Mouse (Mus musculus): ENCODE measurements around the gene Tex9. TPM values are rescaled to one million over a fixed set of nuclear protein-coding genes. Genes with fewer than 3 reads are reported as not detected.

Gene Tex9
- total and polyA plus RNA-seq, 3 experiments = 1.3 to 2.1 (median 1.9) TPM

DNA sequence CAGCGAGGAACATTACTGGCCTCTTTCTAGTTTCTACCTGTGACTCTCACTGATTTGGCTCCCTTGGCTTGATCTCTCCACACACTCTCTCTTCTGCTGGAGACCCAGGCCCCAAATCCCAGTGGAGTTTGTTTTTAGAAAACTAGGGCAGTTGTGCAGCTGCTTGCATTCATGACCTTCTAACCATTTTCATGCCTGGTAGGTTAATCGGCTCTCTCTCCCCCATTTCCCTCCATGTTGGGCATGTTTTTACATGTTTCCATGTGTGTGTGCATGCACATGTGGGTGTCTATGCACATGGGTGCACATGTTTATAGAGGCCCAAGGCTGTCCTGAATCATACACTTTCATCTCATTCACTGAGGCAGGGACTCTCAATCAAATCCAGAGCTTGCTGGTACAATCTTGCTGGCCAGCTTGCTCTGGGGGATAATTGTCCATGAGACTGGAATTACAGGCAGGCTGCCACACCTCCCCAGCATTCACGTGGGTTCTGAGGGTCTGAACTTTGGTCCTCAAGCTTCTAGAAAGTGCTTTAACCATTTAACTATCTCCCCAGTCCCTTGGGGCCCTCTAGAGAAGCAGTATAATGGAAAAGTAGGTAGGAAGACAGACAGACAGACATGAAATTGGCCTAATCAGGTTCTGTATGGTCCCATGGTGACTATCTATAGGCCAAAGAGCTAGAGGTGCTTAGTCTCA is 2.1 kb upstream of the Tex9 start:
- no peak for DNase-seq
- Histone ChIP-seq H3K27ac (no peak overlapping the region), H3K79me2 (replicated peaks; ENCODE audit: control insufficient read depth, insufficient read depth, low read length) (no peaks in the 10 kb centered on the region), H3K4me1 (ENCODE audit: control insufficient read depth, insufficient read depth, low read length) (no peaks in the 10 kb centered on the region), H3K36me3 (ENCODE audit: control insufficient read depth, insufficient read depth, low read length) (no peaks in the 10 kb centered on the region), H3K9ac (ENCODE audit: low read depth, low read length) (no peak overlapping the region), H3K4me3 (no peak overlapping the region), H3K27me3 (ENCODE audit: control insufficient read depth, insufficient read depth, low read length) (no peaks in the 10 kb centered on the region)
- WGBS = 87% methylated on average over 3 of the region's 3 CpGs
- intact Hi-C loops (cut with DNase I) = no loop called here
- TF ChIP-seq CTCF (IDR thresholded peaks at IDR 0.05) = no peak
- no peak for TF ChIP-seq POLR2A (IDR thresholded peaks at IDR 0.05; ENCODE audit: insufficient read depth, low read depth, low read length)
- no peak for TF ChIP-seq EP300 (IDR thresholded peaks at IDR 0.05; ENCODE audit: insufficient read depth, low read depth, low read length)

DNA sequence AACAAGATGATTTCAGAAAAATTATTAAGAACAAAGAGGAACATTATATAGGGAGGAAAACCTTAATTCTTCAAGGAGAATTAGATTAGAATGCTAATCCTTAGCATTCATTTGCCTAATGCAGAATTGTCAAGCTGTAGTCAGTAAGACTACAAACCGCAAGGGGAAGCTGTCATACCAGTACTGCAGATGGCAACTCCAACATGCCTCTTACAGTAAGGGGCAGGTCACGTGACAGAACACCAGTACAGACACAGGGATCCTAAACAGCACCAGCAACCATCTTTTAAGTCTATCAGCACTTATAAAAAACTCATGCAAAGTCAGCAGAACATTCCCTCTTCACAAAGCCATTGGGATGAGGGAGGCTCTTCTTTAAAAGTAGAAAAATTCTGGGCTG is 1.5 kb upstream of the Tex9 start:
- WGBS = 88% methylated on average over 2 of the region's 2 CpGs
- intact Hi-C loops (cut with DNase I) = no loop called here
- Histone ChIP-seq H3K36me3 (ENCODE audit: control insufficient read depth, insufficient read depth, low read length) (no peaks in the 10 kb centered on the region), H3K27me3 (ENCODE audit: control insufficient read depth, insufficient read depth, low read length) (no peaks in the 10 kb centered on the region), H3K27ac (no peak overlapping the region), H3K9ac (ENCODE audit: low read depth, low read length) (no peak overlapping the region), H3K79me2 (replicated peaks; ENCODE audit: control insufficient read depth, insufficient read depth, low read length) (no peaks in the 10 kb centered on the region), H3K4me1 (ENCODE audit: control insufficient read depth, insufficient read depth, low read length) (no peaks in the 10 kb centered on the region), H3K4me3 (no peak overlapping the region)
- no peak for TF ChIP-seq EP300 (IDR thresholded peaks at IDR 0.05; ENCODE audit: insufficient read depth, low read depth, low read length)
- TF ChIP-seq CTCF (IDR thresholded peaks at IDR 0.05) = no peak
- DNase-seq = no peak

DNA sequence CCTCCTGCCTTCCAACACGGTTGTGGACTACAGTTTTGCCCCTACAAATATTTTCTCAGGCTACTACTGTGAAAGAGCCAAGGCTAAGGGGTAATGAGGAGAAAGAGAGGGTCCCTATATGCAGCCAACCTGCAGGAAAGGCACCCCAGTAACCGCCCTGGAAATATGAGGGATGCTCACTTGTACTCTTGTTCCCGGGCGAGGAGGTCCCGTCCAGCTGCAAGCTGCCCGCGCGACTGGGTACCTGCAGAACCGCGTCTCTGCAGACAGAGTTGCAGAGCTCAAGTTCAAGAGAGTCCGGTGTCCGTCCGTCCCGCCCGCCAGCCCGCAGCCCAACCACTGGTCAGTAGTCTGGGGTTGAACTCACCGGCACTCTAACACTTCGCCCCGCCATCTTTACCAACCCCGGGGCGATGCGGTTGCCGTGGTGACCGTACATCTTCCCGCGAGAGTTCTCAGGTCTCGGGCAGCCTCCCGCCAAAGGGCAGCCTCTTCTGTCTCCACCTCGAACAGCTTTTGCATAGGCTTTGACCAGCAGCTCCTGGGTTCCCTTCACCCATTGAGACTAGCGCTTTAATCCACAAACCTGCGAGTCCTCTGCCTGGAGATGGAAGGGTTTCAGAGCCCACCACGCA is 336 bp downstream of the Tex9 start:
- Histone ChIP-seq H3K4me1 (ENCODE audit: control insufficient read depth, insufficient read depth, low read length) (no peaks in the 10 kb centered on the region), H3K27ac (peak overlapping the region; percentile 47), H3K9ac (ENCODE audit: low read depth, low read length) (peak overlapping the region; percentile 78), H3K27me3 (ENCODE audit: control insufficient read depth, insufficient read depth, low read length) (no peaks in the 10 kb centered on the region), H3K79me2 (replicated peaks; ENCODE audit: control insufficient read depth, insufficient read depth, low read length) (no peaks in the 10 kb centered on the region), H3K36me3 (ENCODE audit: control insufficient read depth, insufficient read depth, low read length) (no peaks in the 10 kb centered on the region), H3K4me3 (peak overlapping the region; percentile 65)
- WGBS = under 1% methylated on average over 32 of the region's 32 CpGs
- intact Hi-C loops (cut with DNase I) = no loop called here
- DNase-seq = peak; percentile 90 to 91
- TF ChIP-seq CTCF (IDR thresholded peaks at IDR 0.05) (no peak), POLR2A (IDR thresholded peaks at IDR 0.05; ENCODE audit: insufficient read depth, low read depth, low read length) (peak; percentile 64), EP300 (IDR thresholded peaks at IDR 0.05; ENCODE audit: insufficient read depth, low read depth, low read length) (no peak)

DNA sequence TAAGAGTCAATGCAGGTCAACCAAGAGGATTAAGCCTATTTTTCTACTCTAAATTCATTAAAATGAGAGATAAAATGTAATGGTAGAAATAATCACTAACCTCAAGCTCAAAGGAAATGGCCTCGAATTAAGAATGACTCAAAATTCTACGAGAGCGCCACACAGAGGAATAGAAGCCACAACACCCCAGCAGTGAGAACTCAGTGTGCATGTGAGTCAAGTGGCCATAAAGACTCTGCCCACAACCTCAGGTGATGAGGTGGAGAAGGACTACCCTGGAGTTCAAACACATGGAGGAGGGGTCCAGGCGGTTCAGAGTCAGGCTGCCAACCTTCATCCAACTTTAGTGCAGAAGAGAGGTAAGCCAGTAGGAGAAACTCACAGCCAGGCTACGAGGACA is 2.9 kb downstream of the Tex9 start:
- Histone ChIP-seq H3K27ac (no peak overlapping the region), H3K27me3 (ENCODE audit: control insufficient read depth, insufficient read depth, low read length) (no peaks in the 10 kb centered on the region), H3K4me1 (ENCODE audit: control insufficient read depth, insufficient read depth, low read length) (no peaks in the 10 kb centered on the region), H3K36me3 (ENCODE audit: control insufficient read depth, insufficient read depth, low read length) (no peaks in the 10 kb centered on the region), H3K9ac (ENCODE audit: low read depth, low read length) (no peak overlapping the region), H3K4me3 (no peak overlapping the region), H3K79me2 (replicated peaks; ENCODE audit: control insufficient read depth, insufficient read depth, low read length) (no peaks in the 10 kb centered on the region)
- no peak for DNase-seq
- 90% methylated on average over 5 of the region's 5 CpGs for WGBS
- intact Hi-C loops (cut with DNase I) = no loop called here
- TF ChIP-seq CTCF (IDR thresholded peaks at IDR 0.05) (no peak), EP300 (IDR thresholded peaks at IDR 0.05; ENCODE audit: insufficient read depth, low read depth, low read length) (no peak), POLR2A (IDR thresholded peaks at IDR 0.05; ENCODE audit: insufficient read depth, low read depth, low read length) (no peak)

DNA sequence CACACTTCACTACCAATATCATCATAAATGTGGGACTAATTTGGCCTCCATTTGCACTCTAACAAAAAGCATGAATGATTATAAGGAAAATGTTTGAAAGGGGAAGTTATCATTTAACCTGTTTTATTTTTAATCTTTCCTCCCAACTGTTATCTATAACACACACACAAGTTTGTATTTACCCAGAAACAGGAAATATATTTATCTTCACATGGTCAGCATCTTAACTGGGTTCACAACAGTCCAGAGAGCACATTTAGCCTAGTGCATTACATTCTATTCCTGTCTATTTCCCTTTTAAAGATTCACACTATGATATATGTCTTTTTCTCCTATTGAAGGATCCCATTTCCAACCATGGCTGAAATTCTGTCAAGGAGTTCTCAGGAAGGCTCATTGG is 3.5 kb downstream of the Tex9 start:
- no peak for DNase-seq
- intact Hi-C loops (cut with DNase I) = no loop called here
- no peaks in the 10 kb centered on the region for H3K4me1 ChIP-seq (ENCODE audit: control insufficient read depth, insufficient read depth, low read length)
- no peaks in the 10 kb centered on the region for H3K79me2 ChIP-seq (replicated peaks; ENCODE audit: control insufficient read depth, insufficient read depth, low read length)
- H3K27ac ChIP-seq = no peak overlapping the region
- H3K9ac ChIP-seq (ENCODE audit: low read depth, low read length) = no peak overlapping the region
- H3K27me3 ChIP-seq (ENCODE audit: control insufficient read depth, insufficient read depth, low read length) = no peaks in the 10 kb centered on the region
- H3K4me3 ChIP-seq = no peak overlapping the region
- TF ChIP-seq EP300 (IDR thresholded peaks at IDR 0.05; ENCODE audit: insufficient read depth, low read depth, low read length) (no peak), CTCF (IDR thresholded peaks at IDR 0.05) (no peak), POLR2A (IDR thresholded peaks at IDR 0.05; ENCODE audit: insufficient read depth, low read depth, low read length) (no peak)
- H3K36me3 ChIP-seq (ENCODE audit: control insufficient read depth, insufficient read depth, low read length) = no peaks in the 10 kb centered on the region

DNA sequence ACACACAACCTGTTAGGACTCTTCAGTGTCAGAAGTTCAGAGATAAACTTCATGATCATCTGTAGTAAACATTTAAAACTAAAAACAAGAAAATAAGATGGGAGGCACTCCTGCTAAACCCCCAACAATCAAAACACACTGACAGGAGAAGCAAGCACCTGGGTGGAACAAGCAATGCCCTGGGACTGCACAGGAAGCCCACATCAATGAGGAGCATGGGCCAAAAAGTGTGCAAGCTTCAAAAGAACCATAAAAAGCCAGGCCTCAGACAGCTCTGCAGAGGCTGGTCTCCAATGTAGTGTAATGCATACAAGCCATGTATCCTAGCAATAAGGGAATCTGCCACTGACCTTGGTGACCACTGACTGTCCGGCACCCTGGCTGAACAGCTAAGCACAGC is 12.7 kb downstream of the Tex9 start:
- DNase-seq = no peak
- TF ChIP-seq EP300 (IDR thresholded peaks at IDR 0.05; ENCODE audit: insufficient read depth, low read depth, low read length) (no peak), POLR2A (IDR thresholded peaks at IDR 0.05; ENCODE audit: insufficient read depth, low read depth, low read length) (no peak), CTCF (IDR thresholded peaks at IDR 0.05) (no peak)
- Histone ChIP-seq H3K79me2 (replicated peaks; ENCODE audit: control insufficient read depth, insufficient read depth, low read length) (no peaks in the 10 kb centered on the region), H3K4me3 (no peak overlapping the region), H3K27ac (no peak overlapping the region), H3K27me3 (ENCODE audit: control insufficient read depth, insufficient read depth, low read length) (no peaks in the 10 kb centered on the region), H3K9ac (ENCODE audit: low read depth, low read length) (no peak overlapping the region), H3K36me3 (ENCODE audit: control insufficient read depth, insufficient read depth, low read length) (no peaks in the 10 kb centered on the region), H3K4me1 (ENCODE audit: control insufficient read depth, insufficient read depth, low read length) (no peaks in the 10 kb centered on the region)
- 92% methylated on average over 1 of the region's 1 CpGs for WGBS
- intact Hi-C loops (cut with DNase I) = no loop called here

Measured in heart, adult 2 months (tissue).